Mouse (Mus musculus): ENCODE measurements around the gene Fam131b. TPM values are rescaled to one million over a fixed set of nuclear protein-coding genes. Genes with fewer than 3 reads are reported as not detected.

The Fam131b gene
- polyA plus RNA-seq, 1 experiment from 2014 or later = 0.43 TPM

DNA sequence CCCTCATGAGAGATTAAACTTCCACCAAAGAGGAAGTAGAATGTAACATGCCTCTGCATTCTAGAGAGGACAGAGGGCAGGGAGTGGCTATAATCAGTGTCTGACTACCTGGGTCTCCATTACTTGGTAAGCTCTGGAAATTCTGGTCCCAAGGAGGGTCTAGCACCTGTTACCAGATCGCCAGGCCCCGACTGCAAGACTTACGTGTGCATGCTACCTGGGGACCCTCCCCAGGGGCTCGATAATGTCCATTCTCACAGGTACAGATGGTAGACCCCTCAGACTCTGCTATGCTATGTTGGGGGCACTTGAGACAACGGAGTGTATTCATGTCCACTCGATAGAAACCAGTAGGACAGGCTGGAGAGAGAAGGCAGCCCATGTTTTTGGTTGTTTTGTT lies 40.8 kb upstream of the Fam131b start:
- Histone ChIP-seq H3K4me1 (ENCODE audit: control insufficient read depth, insufficient read depth, low read length) (0 out of 2 replicates have a peak, but pooled peaks cover 3% of the 10 kb centered on the region), H3K36me3 (ENCODE audit: control insufficient read depth, insufficient read depth, low read length) (peaks cover 11% of the 10 kb centered on the region), H3K27ac (replicated peaks; ENCODE audit: low read depth, low read length) (no peak overlapping the region), H3K9ac (ENCODE audit: low read depth, low read length) (no peak overlapping the region), H3K9me3 (ENCODE audit: control insufficient read depth, low read length) (no peaks in the 10 kb centered on the region), H3K4me2 (ENCODE audit: low read depth, low read length) (no peak overlapping the region), H3K27me3 (replicated peaks; ENCODE audit: control insufficient read depth, insufficient read depth, low read length) (no peaks in the 10 kb centered on the region), H3K4me3 (ENCODE audit: low read depth, low read length) (no peak overlapping the region)
- ATAC-seq (ENCODE audit: low read depth) (no peak), DNase-seq (ENCODE audit: low spot score) (no peak)
- 92% methylated on average over 6 of the region's 6 CpGs for WGBS

DNA sequence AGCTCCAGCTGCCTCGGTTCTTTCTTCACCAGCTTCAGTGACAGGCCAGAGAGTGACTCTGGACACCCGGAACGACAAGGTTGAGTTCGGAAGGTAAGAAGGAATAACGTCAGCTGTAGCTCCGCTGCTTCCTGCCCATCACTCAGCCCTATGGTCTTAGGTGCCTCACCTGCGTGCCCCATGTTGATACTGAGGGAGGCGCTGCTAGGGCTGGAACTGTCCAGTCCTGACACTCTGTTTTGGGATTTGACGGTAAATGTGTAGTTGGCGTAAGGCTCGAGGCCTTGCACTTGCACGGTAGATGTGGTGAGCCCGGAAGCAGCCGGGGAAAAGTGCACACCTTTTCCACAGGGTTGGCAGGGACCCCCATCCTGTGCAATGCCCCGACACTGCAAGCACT lies 40.2 kb upstream of the Fam131b start:
- Histone ChIP-seq H3K27me3 (replicated peaks; ENCODE audit: control insufficient read depth, insufficient read depth, low read length) (no peaks in the 10 kb centered on the region), H3K4me2 (ENCODE audit: low read depth, low read length) (no peak overlapping the region), H3K4me3 (ENCODE audit: low read depth, low read length) (no peak overlapping the region), H3K4me1 (ENCODE audit: control insufficient read depth, insufficient read depth, low read length) (no peaks in the 10 kb centered on the region), H3K9me3 (ENCODE audit: control insufficient read depth, low read length) (no peaks in the 10 kb centered on the region), H3K27ac (replicated peaks; ENCODE audit: low read depth, low read length) (no peak overlapping the region), H3K9ac (ENCODE audit: low read depth, low read length) (no peak overlapping the region), H3K36me3 (ENCODE audit: control insufficient read depth, insufficient read depth, low read length) (peaks cover 17% of the 10 kb centered on the region)
- ATAC-seq (ENCODE audit: low read depth) (no peak), DNase-seq (ENCODE audit: low spot score) (no peak)
- 89% methylated on average over 15 of the region's 15 CpGs for WGBS

DNA sequence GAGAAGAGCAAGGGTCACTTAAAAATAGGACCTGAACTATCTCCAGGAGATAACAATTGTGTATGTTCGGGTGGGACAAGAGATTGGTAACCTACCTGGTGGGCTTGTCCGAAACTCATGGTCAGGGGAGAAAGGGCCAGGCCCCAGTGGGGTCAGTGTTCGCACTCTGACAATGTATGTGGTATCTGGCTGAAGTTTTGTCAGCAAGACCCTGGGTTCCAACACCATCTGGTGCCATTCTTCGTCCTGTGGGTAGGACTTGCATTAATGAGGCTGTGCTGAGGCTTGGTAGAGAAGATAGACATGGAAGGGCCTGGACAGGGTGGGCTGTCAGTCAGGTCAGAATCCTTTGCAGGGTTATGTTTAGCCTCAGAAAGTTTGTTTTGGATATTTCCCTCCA lies 39.6 kb upstream of the Fam131b start:
- no peaks in the 10 kb centered on the region for H3K27me3 ChIP-seq (replicated peaks; ENCODE audit: control insufficient read depth, insufficient read depth, low read length)
- ATAC-seq (ENCODE audit: low read depth) (no peak), DNase-seq (ENCODE audit: low spot score) (no peak)
- H3K4me2 ChIP-seq (ENCODE audit: low read depth, low read length) = no peak overlapping the region
- peaks cover 23% of the 10 kb centered on the region for H3K36me3 ChIP-seq (ENCODE audit: control insufficient read depth, insufficient read depth, low read length)
- H3K4me3 ChIP-seq (ENCODE audit: low read depth, low read length) = no peak overlapping the region
- H3K9me3 ChIP-seq (ENCODE audit: control insufficient read depth, low read length) = no peaks in the 10 kb centered on the region
- no peak overlapping the region for H3K27ac ChIP-seq (replicated peaks; ENCODE audit: low read depth, low read length)
- H3K9ac ChIP-seq (ENCODE audit: low read depth, low read length) = no peak overlapping the region
- 87% methylated on average over 4 of the region's 4 CpGs for WGBS
- no peaks in the 10 kb centered on the region for H3K4me1 ChIP-seq (ENCODE audit: control insufficient read depth, insufficient read depth, low read length)

DNA sequence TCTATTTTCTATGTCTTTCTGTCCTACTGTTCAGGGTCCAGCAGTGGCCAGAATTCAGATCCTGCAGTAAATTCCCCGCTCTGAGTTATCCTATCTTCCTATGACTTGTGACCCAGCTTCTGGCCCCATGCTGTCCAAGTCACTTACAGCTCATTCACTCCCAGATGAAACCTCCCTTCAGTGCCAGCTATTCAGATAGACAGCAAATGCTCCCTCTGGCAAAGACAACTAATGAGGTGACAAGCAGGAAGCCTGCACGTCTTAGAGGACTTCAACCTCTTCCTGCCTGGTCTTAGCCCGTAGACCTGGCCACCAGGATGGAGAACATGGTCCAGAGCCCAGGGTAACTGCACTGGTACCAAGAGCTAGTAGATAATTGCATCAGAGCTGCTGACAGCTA lies 38.5 kb upstream of the Fam131b start:
- Histone ChIP-seq H3K27me3 (replicated peaks; ENCODE audit: control insufficient read depth, insufficient read depth, low read length) (no peaks in the 10 kb centered on the region), H3K27ac (replicated peaks; ENCODE audit: low read depth, low read length) (no peak overlapping the region), H3K4me2 (ENCODE audit: low read depth, low read length) (no peak overlapping the region), H3K4me1 (ENCODE audit: control insufficient read depth, insufficient read depth, low read length) (no peaks in the 10 kb centered on the region), H3K4me3 (ENCODE audit: low read depth, low read length) (no peak overlapping the region), H3K36me3 (ENCODE audit: control insufficient read depth, insufficient read depth, low read length) (peaks cover 34% of the 10 kb centered on the region), H3K9ac (ENCODE audit: low read depth, low read length) (no peak overlapping the region), H3K9me3 (ENCODE audit: control insufficient read depth, low read length) (no peaks in the 10 kb centered on the region)
- 70% methylated on average over 3 of the region's 3 CpGs for WGBS
- ATAC-seq (ENCODE audit: low read depth) (no peak), DNase-seq (ENCODE audit: low spot score) (no peak)

DNA sequence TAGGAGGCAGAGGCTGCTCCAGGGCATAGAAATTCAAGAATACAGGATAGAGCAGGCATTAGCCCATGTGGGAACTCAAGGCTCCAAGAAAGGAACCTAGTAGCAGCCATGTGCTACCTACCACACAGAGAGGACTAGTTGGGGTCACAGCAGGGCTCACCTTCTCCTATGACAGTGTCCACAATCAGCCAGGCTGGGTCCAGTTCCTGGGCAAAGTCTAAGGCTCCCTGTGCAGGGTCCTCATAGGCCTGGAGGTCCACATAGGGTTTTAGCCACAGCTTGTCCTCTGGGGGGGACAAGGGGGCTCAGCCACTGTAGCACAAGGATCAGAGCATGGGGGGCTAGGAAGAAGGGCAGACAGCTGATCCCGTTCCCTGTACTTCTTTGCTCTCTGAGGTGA lies 38.1 kb upstream of the Fam131b start:
- Histone ChIP-seq H3K9ac (ENCODE audit: low read depth, low read length) (no peak overlapping the region), H3K27ac (replicated peaks; ENCODE audit: low read depth, low read length) (no peak overlapping the region), H3K4me1 (ENCODE audit: control insufficient read depth, insufficient read depth, low read length) (no peaks in the 10 kb centered on the region), H3K9me3 (ENCODE audit: control insufficient read depth, low read length) (no peaks in the 10 kb centered on the region), H3K4me2 (ENCODE audit: low read depth, low read length) (no peak overlapping the region), H3K4me3 (ENCODE audit: low read depth, low read length) (no peak overlapping the region), H3K27me3 (replicated peaks; ENCODE audit: control insufficient read depth, insufficient read depth, low read length) (no peaks in the 10 kb centered on the region), H3K36me3 (ENCODE audit: control insufficient read depth, insufficient read depth, low read length) (peaks cover 39% of the 10 kb centered on the region)
- 82% methylated on average over 1 of the region's 1 CpGs for WGBS
- ATAC-seq (ENCODE audit: low read depth) (no peak), DNase-seq (ENCODE audit: low spot score) (no peak)

DNA sequence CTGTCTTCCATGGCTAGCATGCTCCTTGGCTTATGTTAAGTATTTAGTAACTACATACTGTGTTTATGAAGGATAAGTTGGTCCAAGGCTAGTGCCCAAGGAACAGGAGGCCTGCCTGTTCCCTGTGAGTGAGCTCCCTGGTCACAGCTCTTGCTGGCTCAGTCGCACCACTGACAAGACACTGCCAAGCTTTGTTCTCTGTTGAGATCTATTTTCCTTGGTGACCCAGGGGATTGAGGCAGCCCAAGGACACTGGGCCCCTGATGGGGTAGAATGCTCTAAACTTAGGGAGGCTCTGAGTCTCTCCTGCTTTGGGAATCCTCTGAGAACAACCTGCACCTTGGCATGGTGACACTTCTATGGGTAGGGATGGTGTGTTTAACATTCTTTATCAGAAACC lies 37.6 kb upstream of the Fam131b start:
- no peak overlapping the region for H3K9ac ChIP-seq (ENCODE audit: low read depth, low read length)
- no peak for ATAC-seq (ENCODE audit: low read depth)
- no peaks in the 10 kb centered on the region for H3K27me3 ChIP-seq (replicated peaks; ENCODE audit: control insufficient read depth, insufficient read depth, low read length)
- H3K36me3 ChIP-seq (ENCODE audit: control insufficient read depth, insufficient read depth, low read length) = peaks cover 43% of the 10 kb centered on the region
- H3K4me2 ChIP-seq (ENCODE audit: low read depth, low read length) = no peak overlapping the region
- H3K9me3 ChIP-seq (ENCODE audit: control insufficient read depth, low read length) = no peaks in the 10 kb centered on the region
- no peak for DNase-seq (ENCODE audit: low spot score)
- no peak overlapping the region for H3K27ac ChIP-seq (replicated peaks; ENCODE audit: low read depth, low read length)
- no peak overlapping the region for H3K4me3 ChIP-seq (ENCODE audit: low read depth, low read length)
- WGBS = 55% methylated on average over 1 of the region's 1 CpGs
- no peaks in the 10 kb centered on the region for H3K4me1 ChIP-seq (ENCODE audit: control insufficient read depth, insufficient read depth, low read length)

DNA sequence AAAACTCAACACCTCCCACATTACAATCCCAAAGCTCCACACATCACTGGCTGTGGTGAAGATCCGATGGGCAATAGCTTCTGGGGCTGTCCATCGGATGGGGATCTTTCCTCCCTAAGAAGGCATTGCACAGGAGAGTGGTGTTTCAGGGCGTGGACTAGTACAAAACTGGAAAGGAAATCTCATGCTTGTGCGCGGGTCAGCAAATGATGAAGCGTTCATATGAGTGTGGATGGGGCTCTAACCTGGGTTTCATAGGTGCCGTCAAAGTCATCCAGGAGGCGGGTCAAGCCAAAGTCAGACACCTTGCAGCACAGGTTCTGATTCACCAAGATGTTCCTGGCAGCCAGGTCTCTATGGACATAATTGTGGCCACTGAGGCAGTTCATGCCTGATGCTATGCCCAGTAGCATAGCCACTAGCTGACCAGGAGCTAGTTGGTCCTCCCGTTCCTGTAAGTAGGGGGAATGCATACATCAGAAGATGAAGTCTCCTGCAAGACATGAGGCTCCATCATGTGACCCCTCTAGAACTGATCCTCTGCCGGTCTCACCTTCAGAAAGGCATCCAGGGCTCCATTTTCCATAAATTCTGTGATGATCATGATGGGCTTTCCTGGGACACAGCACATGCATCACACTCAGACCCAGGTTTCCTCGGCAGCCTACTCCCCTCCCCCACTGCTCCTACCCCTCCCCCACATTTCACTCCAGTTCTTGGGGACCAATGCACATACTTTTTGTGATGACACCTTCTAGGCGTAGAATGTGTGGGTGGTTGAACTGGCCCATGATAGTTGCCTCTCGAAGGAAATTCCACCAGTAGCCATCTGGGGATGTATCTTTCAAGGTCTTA lies 36.8 kb upstream of the Fam131b start:
- no peaks in the 10 kb centered on the region for H3K27me3 ChIP-seq (replicated peaks; ENCODE audit: control insufficient read depth, insufficient read depth, low read length)
- H3K27ac ChIP-seq (replicated peaks; ENCODE audit: low read depth, low read length) = no peak overlapping the region
- no peaks in the 10 kb centered on the region for H3K4me1 ChIP-seq (ENCODE audit: control insufficient read depth, insufficient read depth, low read length)
- H3K4me3 ChIP-seq (ENCODE audit: low read depth, low read length) = no peak overlapping the region
- WGBS = 88% methylated on average over 13 of the region's 13 CpGs
- no peaks in the 10 kb centered on the region for H3K9me3 ChIP-seq (ENCODE audit: control insufficient read depth, low read length)
- DNase-seq (ENCODE audit: low spot score) = no peak
- H3K9ac ChIP-seq (ENCODE audit: low read depth, low read length) = no peak overlapping the region
- H3K4me2 ChIP-seq (ENCODE audit: low read depth, low read length) = no peak overlapping the region
- ATAC-seq (ENCODE audit: low read depth) = no peak
- H3K36me3 ChIP-seq (ENCODE audit: control insufficient read depth, insufficient read depth, low read length) = peaks cover 51% of the 10 kb centered on the region

DNA sequence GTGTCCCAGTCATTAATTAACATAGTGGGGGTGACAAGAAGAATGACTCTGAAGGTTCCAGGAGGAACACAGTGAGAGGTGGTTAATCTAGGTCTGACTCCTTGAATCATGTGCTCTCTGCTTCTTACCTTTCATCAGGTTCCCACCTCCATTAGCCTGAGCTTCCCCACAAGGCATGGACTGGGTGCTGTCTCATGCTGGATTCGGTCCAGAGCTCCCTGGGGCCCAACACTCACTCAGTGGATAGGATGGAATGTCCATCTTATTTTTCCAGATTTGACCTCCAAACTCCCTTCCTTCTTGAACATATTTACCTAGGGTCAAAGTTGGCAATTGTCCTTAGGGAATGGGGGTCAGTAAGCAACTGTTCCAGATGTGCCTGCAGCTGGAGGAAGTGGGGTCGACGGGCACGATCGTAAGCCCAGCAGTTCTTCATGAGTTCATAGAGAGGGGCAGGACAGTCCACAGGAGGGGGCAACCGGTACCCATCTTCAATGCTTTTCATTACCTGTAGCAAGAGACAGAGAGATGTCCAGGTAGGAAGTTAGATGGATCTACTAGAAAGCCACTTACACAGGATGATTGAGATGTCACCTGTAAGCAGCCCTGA lies 35.9 kb upstream of the Fam131b start:
- Histone ChIP-seq H3K36me3 (ENCODE audit: control insufficient read depth, insufficient read depth, low read length) (peaks cover 60% of the 10 kb centered on the region), H3K4me1 (ENCODE audit: control insufficient read depth, insufficient read depth, low read length) (no peaks in the 10 kb centered on the region), H3K4me2 (ENCODE audit: low read depth, low read length) (no peak overlapping the region), H3K27me3 (replicated peaks; ENCODE audit: control insufficient read depth, insufficient read depth, low read length) (no peaks in the 10 kb centered on the region), H3K9ac (ENCODE audit: low read depth, low read length) (no peak overlapping the region), H3K27ac (replicated peaks; ENCODE audit: low read depth, low read length) (no peak overlapping the region), H3K4me3 (ENCODE audit: low read depth, low read length) (no peak overlapping the region), H3K9me3 (ENCODE audit: control insufficient read depth, low read length) (no peaks in the 10 kb centered on the region)
- 78% methylated on average over 6 of the region's 6 CpGs for WGBS
- ATAC-seq (ENCODE audit: low read depth) = no peak
- no peak for DNase-seq (ENCODE audit: low spot score)
